Mouse (Mus musculus): Measurements from ENCODE around the gene Rhbdl3.

Gene Rhbdl3

DNA sequence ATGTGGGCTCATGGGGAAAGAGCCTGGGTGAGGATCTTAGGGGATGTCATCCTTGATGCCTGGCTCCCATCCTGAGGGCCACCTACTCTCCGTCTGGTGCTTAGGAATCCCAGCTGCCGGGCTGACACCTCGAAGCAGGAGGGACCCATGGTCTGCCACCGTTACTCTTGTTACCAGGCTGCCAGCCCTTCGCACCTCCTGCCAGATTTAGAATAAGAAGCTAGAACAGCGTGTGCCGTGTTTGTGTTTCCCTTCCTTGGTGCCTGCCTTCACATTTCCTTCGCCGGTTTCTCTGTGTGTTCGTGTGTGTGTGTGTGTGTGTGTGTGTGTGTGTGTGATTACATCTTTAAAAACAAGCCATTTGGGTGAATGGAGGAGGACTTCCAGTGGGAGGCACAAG, 4.1 kb downstream of the Rhbdl3 start:
- in situ Hi-C loops (cut with MboI; ENCODE audit: low pct_unique_long_range_greater_than_20kb in 1 of 2, low sequenced_read_pairs in 2 of 2, unreplicated experiment in 1 of 2) = no loop called here

DNA sequence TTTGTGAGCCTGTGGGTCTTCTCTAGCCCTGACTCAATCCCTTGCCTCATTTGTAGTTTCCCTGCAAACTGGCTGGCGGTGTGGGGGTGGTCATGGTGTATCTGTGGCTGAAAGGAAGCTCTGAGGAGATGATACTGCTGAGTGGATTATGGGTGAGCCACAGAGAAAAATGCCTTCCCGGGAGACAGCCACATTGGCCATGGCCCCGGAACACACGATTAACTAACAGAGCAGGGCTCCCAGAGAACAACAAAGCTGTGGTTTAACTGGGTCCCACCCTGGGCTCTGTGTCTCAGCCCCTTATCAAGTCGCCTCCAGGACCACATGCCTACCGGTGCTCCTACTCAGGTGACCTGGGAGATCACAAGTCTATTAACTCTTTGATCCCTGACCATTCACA, 7.8 kb downstream of the Rhbdl3 start:
- in situ Hi-C loops (cut with MboI; ENCODE audit: low pct_unique_long_range_greater_than_20kb in 1 of 2, low sequenced_read_pairs in 2 of 2, unreplicated experiment in 1 of 2) = no loop called here

- in situ Hi-C loops (cut with MboI; ENCODE audit: low pct_unique_long_range_greater_than_20kb in 1 of 2, low sequenced_read_pairs in 2 of 2, unreplicated experiment in 1 of 2) = no loop called here
Observed at GRCm38 (mm10) chr11:80311271-80311670, 10.6 kb downstream of the Rhbdl3 start.

GRCm38 (mm10) chr11:80312049-80312448, 11.3 kb downstream of the Rhbdl3 start:
- in situ Hi-C loops (cut with MboI; ENCODE audit: low pct_unique_long_range_greater_than_20kb in 1 of 2, low sequenced_read_pairs in 2 of 2, unreplicated experiment in 1 of 2) = no loop called here

- in situ Hi-C loops (cut with MboI; ENCODE audit: low pct_unique_long_range_greater_than_20kb in 1 of 2, low sequenced_read_pairs in 2 of 2, unreplicated experiment in 1 of 2) = no loop called here
Observed at GRCm38 (mm10) chr11:80312565-80312964, 11.9 kb downstream of the Rhbdl3 start.

- in situ Hi-C loops (cut with MboI; ENCODE audit: low pct_unique_long_range_greater_than_20kb in 1 of 2, low sequenced_read_pairs in 2 of 2, unreplicated experiment in 1 of 2) = no loop called here
Observed at GRCm38 (mm10) chr11:80313462-80313861, 12.8 kb downstream of the Rhbdl3 start.

DNA sequence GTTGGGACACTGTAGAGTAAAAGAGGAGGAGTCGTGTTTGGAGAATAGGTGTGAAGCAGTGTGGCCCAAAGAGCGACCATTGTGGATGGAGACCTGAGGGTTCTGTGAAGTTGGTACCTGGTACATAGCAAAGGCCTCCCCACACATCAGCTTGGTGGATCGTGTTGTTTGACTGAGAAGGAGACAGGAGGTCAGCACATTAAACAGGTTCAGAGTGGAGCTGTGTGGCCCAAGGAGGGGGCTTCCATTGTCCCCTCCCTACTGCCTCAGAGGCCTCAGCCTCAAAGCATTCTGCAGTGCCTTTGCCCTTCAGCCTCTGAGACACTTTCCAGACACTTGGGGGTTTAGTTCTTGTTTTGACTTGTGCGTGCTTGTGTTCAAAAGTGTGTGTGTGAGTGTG, 13.2 kb downstream of the Rhbdl3 start:
- in situ Hi-C loops (cut with MboI; ENCODE audit: low pct_unique_long_range_greater_than_20kb in 1 of 2, low sequenced_read_pairs in 2 of 2, unreplicated experiment in 1 of 2) = no loop called here

DNA sequence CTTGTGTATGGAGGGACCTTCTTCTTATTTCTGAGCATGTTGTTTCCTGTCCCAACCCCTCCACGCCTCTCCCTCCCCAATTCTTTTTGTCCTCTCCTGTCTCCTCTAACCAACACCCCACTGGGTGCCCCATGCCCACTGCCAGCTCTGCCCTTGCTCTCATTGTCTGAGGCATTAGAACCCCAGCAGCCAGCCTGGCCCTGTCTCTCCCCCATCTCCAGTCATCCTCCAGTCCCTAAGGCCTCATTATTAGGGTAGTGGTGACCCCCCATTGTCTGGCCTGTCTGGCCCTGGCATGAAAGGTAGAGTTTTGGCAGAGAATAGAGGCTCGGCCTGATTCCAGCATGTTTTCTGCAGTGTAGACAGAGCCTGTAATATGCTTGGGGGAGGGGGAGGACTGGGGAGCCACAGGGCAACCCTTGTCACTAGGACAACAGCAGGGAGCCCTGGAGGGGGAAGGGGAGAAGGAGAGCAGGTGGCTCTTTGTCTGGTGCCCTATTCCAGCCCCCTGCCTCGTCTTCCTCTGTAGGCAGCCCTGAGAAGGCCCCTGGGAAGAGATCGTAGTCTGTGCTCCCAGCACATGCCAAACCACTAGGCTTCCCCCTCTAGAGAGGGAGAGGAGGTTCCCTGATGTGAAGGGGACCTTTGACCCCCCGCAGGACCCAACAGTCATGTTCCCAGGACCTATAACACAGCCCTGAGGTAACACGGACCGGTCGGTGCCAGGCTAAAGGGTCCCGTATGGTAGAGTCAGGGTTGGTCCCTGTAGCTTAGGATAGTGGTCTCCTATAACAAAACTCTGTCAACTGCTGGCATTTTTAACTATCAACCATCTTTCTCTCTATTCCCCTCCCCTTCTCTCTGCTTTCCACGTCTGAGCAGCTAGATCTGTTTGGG, 15.3 kb downstream of the Rhbdl3 start:
- in situ Hi-C loops (cut with MboI; ENCODE audit: low pct_unique_long_range_greater_than_20kb in 1 of 2, low sequenced_read_pairs in 2 of 2, unreplicated experiment in 1 of 2) = no loop called here

GRCm38 (mm10) chr11:80323255-80323654, 22.5 kb downstream of the Rhbdl3 start:
- in situ Hi-C loops (cut with MboI; ENCODE audit: low pct_unique_long_range_greater_than_20kb in 1 of 2, low sequenced_read_pairs in 2 of 2, unreplicated experiment in 1 of 2) = no loop called here

- in situ Hi-C loops (cut with MboI; ENCODE audit: low pct_unique_long_range_greater_than_20kb in 1 of 2, low sequenced_read_pairs in 2 of 2, unreplicated experiment in 1 of 2) = no loop called here
Observed at GRCm38 (mm10) chr11:80324636-80325035, 23.9 kb downstream of the Rhbdl3 start.

GRCm38 (mm10) chr11:80332709-80333400, 32.1 kb downstream of the Rhbdl3 start:
- in situ Hi-C loops (cut with MboI; ENCODE audit: low pct_unique_long_range_greater_than_20kb in 1 of 2, low sequenced_read_pairs in 2 of 2, unreplicated experiment in 1 of 2) = no loop called here

DNA sequence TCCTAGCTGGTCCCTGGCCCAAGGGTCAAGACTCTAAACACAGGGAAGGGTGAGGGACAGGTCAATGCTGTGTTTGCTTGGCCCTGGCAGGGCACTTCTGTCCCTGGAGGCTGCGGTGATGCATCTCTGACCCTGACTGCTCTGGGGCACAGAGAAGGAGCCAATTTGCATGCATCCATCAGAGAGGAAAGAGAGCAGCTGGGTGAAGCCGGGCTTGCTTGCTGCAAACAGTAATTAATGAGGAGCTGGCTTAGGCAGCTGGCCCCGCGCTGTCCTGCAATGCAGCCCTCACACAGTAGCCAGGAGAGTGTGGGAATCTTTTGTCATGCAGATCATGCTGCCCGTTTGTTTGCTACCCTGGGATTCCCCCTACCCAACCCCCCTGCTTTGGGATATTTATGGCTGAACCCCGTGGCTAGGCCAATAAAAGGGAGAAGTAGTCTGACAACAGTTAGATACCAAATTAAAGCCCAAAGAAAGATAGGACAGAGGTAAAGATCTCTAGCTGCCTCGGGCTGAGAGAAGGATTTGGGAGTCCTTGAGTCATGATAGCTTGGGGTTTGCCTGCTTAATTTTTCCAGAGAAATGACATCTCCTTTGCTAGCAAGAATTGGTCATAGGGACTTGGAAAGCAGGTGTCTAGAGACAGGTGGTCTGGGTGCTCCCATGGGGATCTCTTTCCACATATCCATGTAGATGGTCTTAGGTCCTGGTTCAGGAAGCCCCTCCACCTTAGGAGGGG, 35.1 kb downstream of the Rhbdl3 start:
- in situ Hi-C loops (cut with MboI; ENCODE audit: low pct_unique_long_range_greater_than_20kb in 1 of 2, low sequenced_read_pairs in 2 of 2, unreplicated experiment in 1 of 2) = no loop called here

DNA sequence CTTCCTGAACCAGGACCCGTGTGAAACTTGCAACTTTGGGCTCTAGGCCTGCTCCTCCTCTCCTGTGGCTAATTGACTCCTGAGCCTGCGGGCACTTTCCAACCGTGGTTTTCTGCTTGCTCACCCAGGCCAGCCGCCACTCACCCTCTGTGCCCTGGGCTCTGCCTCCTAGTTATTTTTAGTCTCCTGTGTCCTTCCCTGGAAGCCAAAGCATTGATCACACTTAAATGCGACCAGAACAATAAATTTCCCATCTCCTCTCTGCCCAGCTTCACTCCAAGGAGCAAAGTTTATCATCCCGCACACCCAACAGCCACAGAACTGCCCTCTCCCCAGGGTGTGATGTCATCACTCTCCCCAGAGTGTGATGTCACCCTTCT, 35.6 kb downstream of the Rhbdl3 start:
- in situ Hi-C loops (cut with MboI; ENCODE audit: low pct_unique_long_range_greater_than_20kb in 1 of 2, low sequenced_read_pairs in 2 of 2, unreplicated experiment in 1 of 2) = no loop called here

- in situ Hi-C loops (cut with MboI; ENCODE audit: low pct_unique_long_range_greater_than_20kb in 1 of 2, low sequenced_read_pairs in 2 of 2, unreplicated experiment in 1 of 2) = loop anchor here in 1 of 2 experiments (10.0 kb wide), 1 partner anchor 48 kb away; no protein-coding TSS in a partner anchor
Observed at GRCm38 (mm10) chr11:80342482-80342881, 41.8 kb downstream of the Rhbdl3 start.

GRCm38 (mm10) chr11:80351832-80352430, 51.2 kb downstream of the Rhbdl3 start:
- in situ Hi-C loops (cut with MboI; ENCODE audit: low pct_unique_long_range_greater_than_20kb in 1 of 2, low sequenced_read_pairs in 2 of 2, unreplicated experiment in 1 of 2) = loop anchor here in 1 of 2 experiments (10.0 kb wide), 1 partner anchor 57 kb away; no protein-coding TSS in a partner anchor

DNA sequence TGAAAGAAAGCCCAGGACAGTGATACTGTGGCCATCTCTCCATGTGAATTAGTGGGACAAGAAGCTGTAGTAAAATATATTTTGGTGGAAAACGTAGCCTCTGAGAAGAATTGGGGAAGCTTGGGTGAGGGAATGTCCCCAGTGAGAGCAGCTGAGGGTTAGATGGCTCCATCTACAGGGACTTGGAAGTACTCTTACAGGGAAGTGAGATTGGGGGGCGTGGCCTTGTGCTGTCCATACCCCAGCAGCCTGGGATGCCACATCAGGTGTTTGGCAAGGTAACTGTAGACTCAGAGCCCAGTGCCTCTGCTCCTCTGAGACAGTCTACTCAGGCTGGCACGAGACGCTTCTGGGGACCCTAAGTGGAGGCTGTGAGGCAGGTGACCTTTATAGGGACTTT, 54.1 kb downstream of the Rhbdl3 start:
- in situ Hi-C loops (cut with MboI; ENCODE audit: low pct_unique_long_range_greater_than_20kb in 1 of 2, low sequenced_read_pairs in 2 of 2, unreplicated experiment in 1 of 2) = loop anchor here in 1 of 2 experiments (10.0 kb wide), 1 partner anchor 60 kb away; no protein-coding TSS in a partner anchor

- in situ Hi-C loops (cut with MboI; ENCODE audit: low pct_unique_long_range_greater_than_20kb in 1 of 2, low sequenced_read_pairs in 2 of 2, unreplicated experiment in 1 of 2) = no loop called here
Observed at GRCm38 (mm10) chr11:80368949-80369348, 68.2 kb downstream of the Rhbdl3 start.

DNA sequence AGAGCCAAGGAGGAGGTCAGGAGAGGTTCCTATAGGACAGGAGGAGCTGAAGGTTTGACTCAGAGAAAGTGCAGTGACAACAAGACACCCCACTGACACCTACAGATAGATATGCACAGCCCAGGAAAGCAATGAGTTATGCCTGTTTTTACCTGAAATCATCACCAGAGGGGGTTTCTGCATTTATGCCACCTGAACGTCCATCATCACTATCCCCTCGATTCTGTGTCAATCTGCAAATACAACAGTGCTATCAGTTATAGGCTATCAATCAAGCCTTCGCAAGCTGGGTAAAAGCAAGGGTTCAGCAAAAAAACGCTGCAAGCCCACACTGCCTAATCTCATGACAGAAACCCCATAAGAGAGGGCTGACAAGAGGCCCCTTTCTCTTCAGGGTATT, 75.9 kb downstream of the Rhbdl3 start:
- in situ Hi-C loops (cut with MboI; ENCODE audit: low pct_unique_long_range_greater_than_20kb in 1 of 2, low sequenced_read_pairs in 2 of 2, unreplicated experiment in 1 of 2) = loop anchor here in 1 of 2 experiments (25.0 kb wide), 1 partner anchor 364 kb away; no protein-coding TSS in a partner anchor

Measured in mouse embryonic stem cell (cell line).